Mouse (Mus musculus) brain, embryonic 14.5 days (tissue): ENCODE measurements around the gene Plg.
A peak's percentile ranks its signal among the peaks of the same experiment; 100 is the strongest.

Source experiments
- CTCF ChIP-seq: fragments of 200-500 bp; IDR thresholded peaks from 2 replicates; pipeline ENCODE4 v1.5.1; 2012; ENCODE audit warnings: inconsistent platforms, mild to moderate bottlenecking, moderate library complexity, borderline replicate concordance; ENCODE audit not compliant: insufficient read depth, insufficient read length; ENCODE audit errors: extremely low read depth
- POLR2A ChIP-seq: fragments of 200-500 bp; IDR thresholded peaks from 2 replicates; pipeline ENCODE4 v1.6.1; 2012; ENCODE audit warnings: mild to moderate bottlenecking, inconsistent platforms, borderline replicate concordance; ENCODE audit not compliant: poor library complexity, insufficient read depth, insufficient read length, severe bottlenecking; ENCODE audit errors: extremely low read depth

DNA sequence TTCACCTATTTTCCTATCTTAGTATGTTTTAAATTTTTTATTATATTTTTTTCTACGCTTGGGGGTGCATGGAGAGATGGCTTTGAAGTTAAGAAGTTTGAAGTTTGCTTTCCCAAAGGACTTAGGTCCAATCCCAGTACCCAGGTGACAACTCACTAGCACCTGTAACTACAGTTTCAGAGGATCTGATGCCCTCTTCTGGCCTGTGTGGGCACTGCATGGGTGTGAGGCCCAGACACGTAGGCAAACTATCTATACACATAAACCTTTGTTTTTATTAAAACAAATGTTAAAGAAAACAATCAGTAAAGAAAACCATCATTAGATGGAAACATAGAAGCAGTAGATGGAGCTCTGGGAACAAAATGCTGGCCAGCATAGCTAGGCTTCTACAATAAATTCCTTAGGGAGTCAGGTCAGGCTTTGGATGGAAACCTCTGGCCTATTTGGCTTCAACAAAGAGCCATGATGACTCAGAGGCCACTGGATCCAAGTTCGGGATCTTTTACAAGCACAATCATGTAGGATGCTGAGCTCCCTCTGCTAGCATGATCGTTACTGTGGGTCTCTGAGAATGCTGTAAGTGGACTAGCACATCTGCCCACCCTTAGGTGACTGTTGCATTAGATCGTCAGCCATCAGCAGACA, 76.9 kb downstream of the Plg start:
- TF ChIP-seq CTCF (peak; percentile 51; the same call in 1 of the 2 replicates), POLR2A (no peak)
